Mouse (Mus musculus): ENCODE data around the gene Gucd1.
"Not testable (repeated sequence)": the region's sequence is repeated elsewhere in the genome, so short reads cannot be mapped to it uniquely, and the experiment has no call there.

Gucd1 gene

DNA sequence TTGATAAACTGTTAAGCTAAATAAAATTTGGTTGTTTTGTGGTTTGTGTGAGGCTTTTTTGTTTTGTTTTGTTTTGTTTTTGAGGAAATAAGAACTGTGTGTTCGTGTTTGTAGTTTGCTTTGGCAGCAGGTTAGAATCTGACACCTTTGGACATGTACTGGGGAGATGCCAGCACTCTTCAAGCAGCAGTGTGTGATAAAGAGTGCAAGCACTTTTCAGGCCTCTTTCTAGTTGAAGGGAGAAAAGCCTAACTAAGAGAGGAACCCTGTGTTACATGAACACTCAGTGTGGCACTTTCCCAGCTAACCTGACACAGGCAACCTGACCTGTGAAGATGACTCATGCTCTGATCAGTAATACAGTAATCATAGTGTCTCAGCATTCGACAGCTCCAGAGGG, 17.7 kb upstream of the Gucd1 start:
- no peak for DNase-seq (ENCODE audit: low spot score)

DNA sequence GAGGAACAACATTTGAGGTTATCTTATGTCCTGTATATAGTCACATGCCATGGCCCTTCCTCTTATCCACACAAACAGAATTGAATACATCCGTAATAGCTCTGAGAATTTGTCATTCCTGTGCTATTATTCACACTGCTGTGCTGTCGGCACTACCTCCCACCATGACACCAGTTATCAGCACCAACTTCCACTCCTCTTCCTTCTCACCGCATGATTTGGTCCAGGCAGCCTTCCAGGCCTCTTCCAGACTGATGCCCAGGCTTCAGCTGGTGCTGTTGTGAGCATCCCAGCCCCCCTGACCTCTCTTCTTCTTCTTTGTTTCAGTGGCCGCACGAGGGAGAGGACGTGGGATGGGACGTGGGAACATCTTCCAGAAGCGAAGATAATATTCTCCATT, 17.2 kb upstream of the Gucd1 start:
- DNase-seq (ENCODE audit: low spot score) = no peak

DNA sequence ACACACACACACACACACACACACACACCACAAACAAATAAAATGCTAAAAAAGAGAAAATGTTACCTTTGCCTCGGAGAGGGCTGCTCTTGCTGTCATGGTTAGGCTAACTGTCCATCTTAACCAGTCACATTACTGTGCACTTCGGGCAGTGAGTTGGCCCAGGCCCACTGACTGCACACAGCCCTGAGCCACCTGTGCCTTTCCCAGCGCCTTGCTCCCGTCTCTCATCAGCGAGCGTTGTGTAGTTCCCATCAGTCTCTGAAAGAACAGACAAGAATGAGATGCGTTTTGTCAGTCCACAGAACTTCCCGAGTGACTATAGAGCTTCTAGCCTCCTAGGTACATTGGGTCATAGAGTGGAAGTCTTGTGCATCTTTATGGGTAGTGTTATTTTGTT, 16.4 kb upstream of the Gucd1 start:
- no peak for DNase-seq (ENCODE audit: low spot score)

DNA sequence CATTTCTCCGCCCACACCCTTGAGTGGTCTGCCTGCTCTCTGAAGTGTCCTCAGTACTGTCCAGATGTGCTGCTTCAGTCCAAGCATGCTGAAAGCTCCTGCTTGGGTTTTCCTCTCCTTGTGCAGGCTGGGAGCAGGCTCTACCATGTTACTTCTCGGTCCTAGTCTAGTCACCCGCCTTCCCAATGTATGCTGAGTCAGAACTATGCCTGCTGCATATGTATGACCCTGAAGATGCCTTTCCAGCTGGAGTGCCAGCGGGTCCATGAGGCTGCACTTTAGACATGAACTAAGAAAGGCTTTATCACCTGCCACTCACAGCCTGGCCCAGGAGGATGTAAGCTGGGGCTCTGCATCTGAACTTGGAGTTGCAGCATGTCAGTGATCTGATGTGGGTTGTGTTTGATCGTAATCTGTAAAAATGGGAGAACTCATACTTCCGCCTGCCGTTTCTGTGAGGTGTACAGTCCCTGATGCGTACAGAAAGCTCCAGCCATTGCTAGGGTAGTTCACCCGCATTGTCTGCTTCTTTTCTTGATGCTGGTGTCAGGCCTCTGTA, 13.8 kb upstream of the Gucd1 start:
- DNase-seq (ENCODE audit: low spot score) = peak; percentile 76

DNA sequence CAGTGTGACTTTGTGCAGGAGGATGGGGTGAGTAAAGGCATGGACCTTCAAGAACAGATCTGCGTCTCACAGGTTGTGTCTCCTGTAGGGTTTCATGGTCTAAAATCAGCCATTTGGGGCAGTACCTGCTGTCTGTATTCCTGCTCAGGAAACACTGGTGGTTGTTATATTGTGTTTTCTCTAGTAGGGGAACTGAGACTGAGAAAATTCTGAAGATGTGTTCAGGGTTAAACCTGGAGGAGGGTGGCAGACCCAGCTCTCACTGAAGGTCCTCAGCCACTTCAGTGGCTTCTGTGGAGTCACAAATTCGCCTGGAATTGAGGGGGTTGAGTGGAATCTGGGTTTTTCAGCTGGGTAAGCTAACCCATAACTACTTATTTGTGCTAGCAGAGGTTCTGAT, 12.6 kb upstream of the Gucd1 start:
- DNase-seq (ENCODE audit: low spot score) = no peak

DNA sequence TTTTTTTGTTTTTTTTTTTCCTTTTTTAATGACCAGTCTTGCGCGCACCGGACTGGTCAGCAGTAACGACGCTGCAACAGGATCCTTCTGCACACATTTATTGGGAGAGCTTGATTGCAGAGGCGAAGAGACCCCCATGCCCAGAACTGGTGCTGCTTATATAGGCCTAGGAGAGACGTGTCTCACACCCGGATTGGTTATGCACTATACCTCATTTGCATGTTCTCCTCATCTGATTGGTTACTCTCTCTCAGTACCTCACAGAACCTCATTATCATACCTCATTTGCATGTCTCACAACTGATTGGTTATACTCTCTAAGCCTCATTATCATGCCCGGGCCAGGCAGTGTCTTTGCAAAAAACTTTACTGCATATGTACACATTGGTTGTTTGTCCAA, 7.7 kb upstream of the Gucd1 start:
- not testable (repeated sequence) for DNase-seq (ENCODE audit: low spot score)

DNA sequence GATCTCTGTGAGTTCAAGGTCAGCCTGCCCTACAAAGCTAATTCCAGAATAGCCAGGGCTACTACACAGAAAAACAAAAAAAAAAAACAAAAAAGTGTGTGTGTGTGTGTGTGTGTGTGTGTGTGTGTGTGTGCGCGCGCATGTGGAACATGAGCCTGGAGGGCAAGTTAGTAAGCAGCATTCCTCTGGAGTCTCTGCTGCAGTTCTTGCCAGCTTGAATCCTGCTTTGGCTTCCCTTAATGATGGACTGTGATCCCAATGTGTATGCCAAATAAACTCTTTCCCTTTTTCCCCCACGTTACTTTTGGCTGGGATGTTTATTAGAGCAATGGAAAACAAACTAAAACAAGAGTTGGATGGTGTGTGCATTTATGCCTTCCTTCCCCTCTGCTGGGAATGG, 3.9 kb upstream of the Gucd1 start:
- DNase-seq (ENCODE audit: low spot score) = no peak

DNA sequence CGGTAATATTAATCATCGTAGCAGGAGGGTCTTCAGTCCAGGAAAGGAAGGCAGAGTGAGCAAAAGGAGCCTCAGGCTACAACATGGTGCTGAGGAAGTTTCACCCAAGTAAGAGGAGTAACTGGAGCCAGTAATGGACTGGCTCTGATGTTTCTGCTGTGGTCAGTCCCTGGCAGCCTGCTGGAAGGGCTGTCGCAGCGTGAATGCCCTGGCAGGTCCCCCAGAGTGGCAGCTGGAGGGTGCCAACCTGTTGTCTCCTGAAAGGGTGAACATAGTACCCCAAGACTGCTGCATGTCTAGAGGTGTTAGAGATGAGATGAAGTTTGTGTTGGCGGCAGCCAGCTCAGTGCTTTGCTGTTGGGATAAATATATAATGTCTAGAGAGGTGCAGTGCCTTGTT, 2.8 kb upstream of the Gucd1 start:
- DNase-seq (ENCODE audit: low spot score) = no peak

DNA sequence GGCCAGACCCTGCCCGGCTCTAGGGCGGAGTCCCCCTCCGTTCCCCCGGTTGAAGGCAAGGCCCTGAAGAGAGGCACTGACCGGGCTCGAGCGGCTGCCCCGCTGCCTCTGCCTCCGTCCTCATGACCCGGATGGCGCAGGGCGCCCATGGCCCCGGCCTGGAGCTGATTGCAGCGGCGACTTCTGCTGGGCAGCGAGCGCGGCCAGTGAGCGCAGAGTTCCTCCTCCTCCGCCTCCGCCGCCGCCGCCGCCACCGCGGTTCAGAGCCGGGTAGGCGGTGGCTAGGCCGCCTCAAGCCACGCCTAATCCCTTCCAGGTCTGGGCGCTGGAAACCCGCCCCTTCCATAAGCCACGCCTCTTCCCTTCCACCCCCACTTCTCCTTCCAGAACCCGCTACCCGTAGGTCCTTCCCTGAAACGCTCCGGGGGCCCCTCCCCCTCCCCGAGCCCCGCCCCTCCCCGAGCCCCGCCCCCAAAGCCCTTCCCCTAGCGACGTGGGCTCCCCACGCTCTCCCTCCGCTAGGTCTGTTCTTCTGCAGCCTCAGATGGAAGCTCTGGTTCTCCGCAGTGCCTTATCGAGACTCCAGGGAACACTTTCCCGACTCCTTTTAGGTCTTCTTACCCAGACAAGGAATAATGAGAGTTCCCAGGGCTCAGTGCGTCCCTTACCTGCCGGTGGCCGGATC, 557 bp downstream of the Gucd1 start, which contains the start of gene Snrpd3:
TSS of gene Snrpd3 (plus strand) at position 479 of the 685 bp plus-strand sequence.
- peak; percentile 93 for DNase-seq (ENCODE audit: low spot score)

DNA sequence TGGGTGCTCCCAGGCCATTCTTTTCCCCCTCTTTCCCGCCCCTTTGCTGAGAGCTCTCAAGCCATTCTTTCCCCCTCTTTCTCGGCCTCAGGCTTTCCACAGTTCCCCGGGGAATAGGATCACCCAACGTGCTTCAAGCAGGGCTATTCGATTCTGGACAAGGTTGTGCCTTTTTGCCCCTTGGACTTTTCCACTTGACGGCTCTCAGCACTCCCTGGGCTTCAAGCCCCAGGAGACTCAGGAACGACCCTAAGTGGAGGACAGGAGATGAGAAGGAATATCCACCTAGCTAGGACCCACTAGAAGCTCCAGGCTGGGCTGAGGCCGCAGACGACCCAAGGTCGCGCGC, 1.1 kb downstream of the Gucd1 start:
- DNase-seq (ENCODE audit: low spot score) = peak; percentile 4

DNA sequence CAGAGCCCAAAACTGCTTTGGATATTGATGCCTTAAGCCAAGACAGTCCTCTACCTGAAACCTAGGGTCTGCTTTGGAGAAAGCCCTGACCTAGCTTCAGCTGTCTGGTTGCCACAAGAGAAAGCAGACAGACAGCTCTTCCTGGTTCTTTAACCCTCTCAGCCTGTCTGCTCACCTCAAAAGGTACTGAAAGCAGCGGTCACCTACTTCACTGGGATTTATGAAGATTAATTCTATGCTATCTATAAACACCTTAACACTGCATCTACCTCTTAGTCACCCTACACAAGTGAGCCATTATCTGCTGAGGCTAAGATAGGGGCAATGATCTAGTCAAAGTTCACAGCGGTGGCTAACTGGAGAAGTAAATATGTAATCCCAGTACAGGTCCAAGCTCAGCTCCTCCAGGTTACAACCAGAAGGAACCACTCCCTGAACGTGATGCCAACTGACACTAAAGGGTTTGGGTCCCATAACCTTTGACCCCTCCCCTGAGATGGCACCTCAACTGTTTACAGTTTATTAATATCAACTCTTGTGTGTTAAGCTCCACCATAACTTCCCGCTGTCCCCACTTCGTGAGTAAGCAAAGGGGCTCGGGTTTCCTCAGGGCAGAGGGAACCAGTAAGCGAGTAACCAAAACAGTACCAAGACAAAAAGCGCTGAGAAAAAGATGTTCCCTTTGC, 1.6 kb downstream of the Gucd1 start:
- no peak for DNase-seq (ENCODE audit: low spot score)

DNA sequence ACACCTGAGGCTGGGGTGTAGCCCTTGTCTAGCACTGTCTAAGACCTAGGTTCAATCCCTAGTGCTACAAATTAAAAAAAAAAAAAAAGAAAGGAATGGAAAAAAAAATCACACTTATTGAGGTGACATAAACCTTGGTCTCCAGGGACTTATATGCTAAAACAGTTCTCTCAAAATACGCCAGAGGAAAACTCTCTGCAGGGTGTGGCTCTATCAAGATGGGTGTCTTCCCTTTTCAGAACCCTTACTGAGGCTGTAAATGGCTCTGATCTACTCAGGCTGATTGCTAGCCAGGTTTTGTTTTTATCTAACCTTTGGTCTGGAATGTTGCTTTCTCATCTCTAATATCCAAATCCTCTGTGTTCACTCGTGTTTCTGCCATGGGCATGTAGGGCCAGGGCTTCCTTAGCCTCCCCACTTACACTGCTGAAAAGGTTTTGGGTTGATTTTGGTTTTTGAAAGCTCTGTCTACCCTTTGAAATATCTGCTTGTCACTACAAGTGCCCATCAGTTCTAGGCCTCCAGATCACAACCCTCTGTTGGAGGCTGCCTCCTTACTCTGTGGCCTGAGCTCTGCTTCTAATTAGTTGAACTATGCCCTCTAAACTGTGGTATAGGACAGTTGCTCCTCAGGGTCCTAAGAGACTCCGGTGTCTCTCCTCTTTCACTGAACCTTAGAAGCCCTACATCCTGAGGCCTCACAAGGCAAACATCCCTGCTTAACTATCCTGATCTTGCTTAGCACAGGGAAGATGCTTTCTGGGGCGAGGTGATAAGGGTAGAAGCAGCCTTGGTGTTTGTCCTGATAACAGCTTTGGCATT, 2.3 kb downstream of the Gucd1 start:
- DNase-seq (ENCODE audit: low spot score) = no peak

DNA sequence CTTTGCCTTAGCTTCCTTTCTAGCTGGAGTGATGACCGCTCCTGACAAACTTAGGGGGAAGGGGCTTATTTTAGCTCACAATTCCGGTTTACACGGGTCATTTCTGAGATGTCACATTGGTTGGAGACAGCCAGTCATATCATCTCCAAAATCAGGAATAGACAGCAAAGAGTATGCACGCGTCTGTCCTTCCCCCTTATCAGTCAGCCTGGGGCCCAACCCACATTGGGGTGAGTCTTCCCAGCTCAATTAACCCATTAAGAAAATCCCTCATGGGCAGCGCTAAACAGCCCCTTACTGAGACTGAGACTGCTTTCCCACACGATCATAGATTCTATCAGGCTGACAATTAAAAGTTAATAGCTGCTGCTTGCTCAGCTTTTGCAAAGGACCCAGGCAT, 3.4 kb downstream of the Gucd1 start:
- DNase-seq (ENCODE audit: low spot score) = no peak

DNA sequence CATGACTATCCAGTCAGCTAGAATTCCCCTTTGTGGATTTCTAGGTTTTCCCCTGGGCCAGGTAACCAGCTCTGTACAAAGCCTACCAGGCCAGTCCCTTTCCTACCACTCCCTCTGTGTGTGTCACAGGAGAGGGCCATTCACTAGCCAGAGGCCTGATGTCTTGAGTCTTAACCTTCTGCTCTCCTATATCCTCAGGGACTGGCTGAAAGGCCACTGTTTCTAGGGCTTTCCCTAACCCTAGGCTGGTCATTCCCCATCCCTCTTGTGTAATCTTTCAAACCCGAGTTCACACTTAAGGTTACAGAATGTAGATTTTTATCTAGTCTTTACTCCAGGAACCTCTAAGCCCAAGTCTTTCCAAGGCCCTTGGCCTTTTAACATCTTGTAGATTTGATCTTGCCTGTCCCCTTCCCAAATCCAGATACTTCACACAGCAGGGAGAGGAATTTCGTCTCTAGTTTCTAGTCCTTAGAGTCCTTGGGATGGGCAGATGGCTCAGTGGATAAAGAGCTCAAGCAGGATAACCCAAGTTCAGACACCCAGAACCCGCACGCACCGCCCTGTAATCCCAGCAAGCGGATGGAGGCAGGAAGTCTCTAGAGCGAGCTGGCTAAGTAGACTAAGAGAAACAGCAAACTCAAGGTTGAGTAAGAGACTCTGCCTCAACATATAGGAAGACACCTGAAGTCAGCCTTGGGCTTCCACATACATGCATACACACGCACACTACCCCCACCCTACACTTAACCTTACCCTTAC, 4.3 kb downstream of the Gucd1 start:
- DNase-seq (ENCODE audit: low spot score) = no peak

DNA sequence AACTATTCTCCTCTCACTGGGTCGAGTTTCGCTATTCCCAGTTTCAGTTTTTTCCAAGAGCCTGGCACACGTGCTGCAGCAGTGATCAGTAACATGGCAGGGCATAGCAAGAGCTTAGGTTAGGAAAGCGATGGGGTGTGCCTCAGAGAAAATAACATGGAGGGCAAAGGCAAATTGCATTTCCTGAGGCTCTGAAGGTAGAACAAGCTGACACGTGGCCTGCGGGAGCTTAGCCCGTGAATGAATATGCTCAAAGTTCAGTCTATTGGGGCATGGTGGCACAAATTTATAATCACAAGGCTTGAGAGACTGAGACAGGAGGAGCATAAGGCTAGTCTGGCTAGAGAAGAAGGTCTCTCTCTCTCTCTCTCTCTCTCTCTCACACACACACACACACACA, 5.0 kb downstream of the Gucd1 start:
- DNase-seq (ENCODE audit: low spot score) = no peak

DNA sequence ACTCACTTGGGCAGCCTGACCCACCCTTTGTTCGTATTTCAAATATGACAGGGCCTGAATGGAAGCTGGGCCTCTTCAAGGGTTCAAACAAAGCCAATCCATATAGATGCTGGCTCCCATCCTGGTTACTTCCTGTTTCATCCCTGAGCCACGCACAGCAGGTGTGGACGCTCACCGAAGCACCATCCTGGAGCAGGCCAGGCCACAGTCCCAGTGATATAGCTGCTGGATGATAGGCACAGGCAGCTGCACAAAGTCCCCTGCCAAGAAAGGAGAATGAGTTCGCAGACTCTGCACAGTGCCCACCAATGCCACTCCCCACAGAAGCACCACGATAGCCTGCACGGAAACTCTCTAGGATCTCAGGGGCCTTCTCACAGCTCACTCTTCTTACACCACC, 5.9 kb downstream of the Gucd1 start:
- no peak for DNase-seq (ENCODE audit: low spot score)

DNA sequence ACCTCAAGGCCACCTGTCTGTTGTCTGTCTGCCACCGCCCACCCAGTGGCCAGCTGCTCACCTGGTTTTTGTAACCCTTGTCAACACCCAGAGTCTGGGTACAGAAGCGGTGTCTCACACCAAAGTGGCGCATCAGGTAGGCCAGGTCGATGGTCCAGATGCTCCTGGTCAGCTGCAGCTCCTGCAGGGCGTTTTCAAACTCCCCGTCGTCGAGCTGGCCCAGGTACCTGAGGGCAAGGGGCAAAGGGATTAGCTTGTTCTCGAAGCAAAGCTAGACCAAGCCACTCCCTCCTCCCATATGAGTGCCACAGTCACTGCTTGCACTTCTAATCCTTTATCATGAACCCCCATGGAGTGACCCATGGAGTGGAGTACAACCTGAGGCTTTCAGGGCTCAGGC, 6.7 kb downstream of the Gucd1 start:
- DNase-seq (ENCODE audit: low spot score) = no peak

DNA sequence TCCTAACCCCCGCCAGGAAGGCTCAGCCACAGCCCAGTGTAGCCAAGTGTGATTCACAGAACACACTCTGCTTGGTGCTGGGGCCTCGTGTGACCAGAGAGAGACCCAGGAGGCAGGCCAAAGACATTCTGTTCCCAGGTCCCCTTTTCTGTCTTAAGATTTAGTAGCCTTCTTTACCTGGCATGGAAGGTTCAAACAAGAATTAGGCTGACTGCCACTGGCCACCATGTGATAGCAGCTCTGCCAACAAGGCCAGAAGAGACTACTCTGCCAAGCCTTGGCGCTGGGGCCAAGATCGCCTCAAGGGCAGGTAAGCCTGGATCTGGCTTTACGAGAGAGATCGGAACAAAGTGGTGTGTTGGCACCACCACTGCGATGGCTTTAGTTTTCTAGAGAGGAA, 7.3 kb downstream of the Gucd1 start:
- DNase-seq (ENCODE audit: low spot score) = no peak

DNA sequence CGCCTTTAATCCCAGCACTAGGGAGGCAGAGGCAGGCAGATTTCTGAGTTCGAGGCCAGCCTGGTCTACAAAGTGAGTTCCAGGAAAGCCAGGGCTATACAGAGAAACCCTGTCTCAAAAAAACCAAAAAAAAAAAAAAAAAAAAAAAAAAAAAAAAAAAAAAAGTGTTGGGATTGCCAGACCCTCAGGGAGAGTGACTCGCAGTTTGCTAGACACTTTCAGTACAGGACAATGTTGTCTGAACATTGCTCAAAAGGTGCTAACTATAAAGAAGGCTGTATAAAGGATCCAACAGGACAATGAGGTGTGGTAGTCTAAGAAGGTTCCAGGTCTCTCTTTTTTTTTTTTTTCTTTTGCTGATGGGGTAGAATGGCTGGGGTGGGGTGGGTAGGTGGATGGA, 11.8 kb downstream of the Gucd1 start:
- DNase-seq (ENCODE audit: low spot score) = not testable (repeated sequence)

DNA sequence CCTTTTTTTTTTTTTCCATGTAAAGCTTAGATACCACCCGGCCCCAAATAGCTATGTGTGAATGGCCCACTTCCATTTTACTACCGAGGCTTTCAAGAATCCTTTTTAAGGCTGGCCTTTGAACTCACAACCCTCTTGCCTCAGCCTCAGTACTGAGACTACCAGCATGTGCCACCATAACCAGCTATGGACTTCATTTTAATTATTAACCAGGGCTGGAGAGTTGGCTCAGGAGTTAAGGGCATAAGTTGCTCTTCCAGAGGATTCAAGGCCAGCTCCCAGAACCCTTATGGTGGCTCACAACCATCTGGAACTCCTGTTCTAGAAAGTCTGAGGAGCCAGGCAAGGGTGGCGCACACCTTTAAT, 12.7 kb downstream of the Gucd1 start:
- DNase-seq (ENCODE audit: low spot score) = no peak

DNA sequence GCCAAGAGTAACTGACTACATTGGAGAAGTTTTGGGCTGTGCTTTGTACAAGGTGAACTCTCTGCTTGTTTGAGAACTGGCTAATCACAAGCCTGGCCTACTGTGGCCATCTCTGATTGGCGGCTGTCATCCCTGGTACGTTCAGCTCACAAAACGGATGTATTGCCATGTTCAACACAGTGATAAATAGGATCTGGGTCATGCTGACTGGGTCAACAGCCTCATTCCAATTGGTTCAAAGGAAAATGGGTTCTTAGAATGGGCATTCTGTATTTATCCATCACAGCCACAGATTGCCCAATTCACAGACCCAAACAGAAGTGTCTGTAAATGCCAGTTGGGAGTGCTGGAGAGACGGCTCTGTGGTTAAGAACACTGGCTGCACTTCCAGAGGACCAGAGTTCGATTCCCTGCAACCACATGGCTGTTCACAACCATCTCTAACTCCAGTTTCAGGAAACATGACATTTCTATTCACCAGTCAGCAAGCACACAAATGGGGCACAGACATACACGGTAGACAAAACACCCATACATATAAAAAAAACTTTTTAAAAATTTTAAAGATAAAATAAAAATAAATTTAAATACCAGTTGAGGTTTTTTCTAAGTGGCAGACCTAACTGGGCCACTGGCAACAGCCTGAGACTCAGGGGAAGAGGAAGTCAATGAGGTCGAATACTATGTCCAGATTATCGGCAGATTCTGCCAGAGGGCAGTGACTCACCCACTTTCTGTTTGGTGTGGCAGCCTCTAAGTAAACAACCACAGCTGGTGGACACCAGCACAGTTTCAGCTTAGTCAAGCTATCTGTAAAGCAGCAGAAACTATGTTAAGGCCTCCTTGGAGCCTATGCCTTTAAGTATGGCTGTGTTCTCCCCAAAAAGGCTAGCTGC, 13.3 kb downstream of the Gucd1 start:
- no peak for DNase-seq (ENCODE audit: low spot score)

Data from T-cell, adult 2 months (primary cell).